Mouse (Mus musculus) limb, embryonic 12.5 days (tissue): ENCODE results near the gene Mtmr10. TPM values are rescaled to one million over a fixed set of nuclear protein-coding genes. Genes with fewer than 3 reads are reported as not detected.

Source experiments
- ATAC-seq: fragments of 200-750 bp; cut with Nextera tagmentation; 2 replicates; pipeline ENCODE4 v1.8.0; 2017; ENCODE audit warnings: low read depth, moderate TSS enrichment; ENCODE audit not compliant: insufficient number of reproducible peaks, insufficient read depth, low FRiP score, low TSS enrichment
- H3K27ac ChIP-seq: fragments of 300-500 bp; sonication (generic); 2 replicates; pipeline ENCODE4 v1.5.1; 2016; ENCODE audit warnings: mild to moderate bottlenecking, moderate library complexity
- H3K27me3 ChIP-seq: fragments of 300-500 bp; sonication (generic); 2 replicates; pipeline ENCODE4 v1.6.1; 2016; ENCODE audit warnings: mild to moderate bottlenecking, moderate library complexity
- H3K36me3 ChIP-seq: fragments of 300-500 bp; sonication (generic); 2 replicates; pipeline ENCODE4 v1.6.1; 2016; ENCODE audit warnings: mild to moderate bottlenecking, moderate library complexity
- H3K4me1 ChIP-seq: fragments of 300-500 bp; sonication (generic); replicated peaks from 2 replicates; pipeline ENCODE4 v1.6.1; 2016
- H3K4me2 ChIP-seq: fragments of 300-500 bp; sonication (generic); 2 replicates; pipeline ENCODE4 v1.6.1; 2016; ENCODE audit warnings: mild to moderate bottlenecking, moderate library complexity
- H3K4me3 ChIP-seq: fragments of 300-500 bp; sonication (generic); replicated peaks from 2 replicates; pipeline ENCODE4 v1.5.1; 2016; ENCODE audit warnings: mild to moderate bottlenecking
- H3K9ac ChIP-seq: fragments of 300-500 bp; sonication (generic); replicated peaks from 2 replicates; pipeline ENCODE4 v1.6.1; 2016; ENCODE audit warnings: mild to moderate bottlenecking, moderate library complexity
- H3K9me3 ChIP-seq: fragments of 300-500 bp; sonication (generic); 2 replicates; pipeline ENCODE4 v1.6.1; 2016; ENCODE audit warnings: mild to moderate bottlenecking, moderate library complexity
- WGBS: fragments of 180-500 bp; shearing (Covaris S2); methylation state at CpG from one replicate; pipeline ENCODE4 v1.1.7; 2016; 5-methylcytosine and 5-hydroxymethylcytosine counted together
- microRNA-seq: library from miRNA; unstranded; fragments of <30 nt; microRNA quantifications from one replicate; pipeline ENCODE4, GENCODE M21; 2017
- polyA plus RNA-seq: library from polyadenylated mRNA; unstranded; fragments of >200 nt; fragmentation: Nextera tagmentation; extraction: Ambion mirVana; gene quantifications from 2 replicates; pipeline ENCODE4 v1.2.1, GENCODE M21; 2016

The Mtmr10 gene
- polyA plus RNA-seq, 1 experiment from 2014 or later, result 13.6 TPM

- 5% methylated on average over 27 of the region's 27 CpGs for WGBS
These were observed 86.5 kb downstream of the Mtmr10 start, which contains the start of gene Fan1 for GRCm38 (mm10) chr7:64373830-64374562. Fan1 (minus strand) TSS chr7:64374095.

More at GRCm38 (mm10) chr7:64373830-64374562, 86.5 kb downstream of the Mtmr10 start, which contains the start of gene Fan1:
- H3K9me3 ChIP-seq, result no peaks in the 10 kb centered on the region
- peak within 1 kb of the TSS; percentile 57 for H3K4me3 ChIP-seq
- peak within 1 kb of the TSS; percentile 65 for H3K4me2 ChIP-seq
- H3K9ac ChIP-seq, result peak within 1 kb of the TSS; percentile 71
- no peaks in the 10 kb centered on the region for H3K27me3 ChIP-seq
- H3K36me3 ChIP-seq, result peaks cover 55% of the 10 kb centered on the region
- peak; percentile 97 for ATAC-seq
- peaks cover 5% of the 10 kb centered on the region for H3K4me1 ChIP-seq
- H3K27ac ChIP-seq, result peak within 1 kb of the TSS; percentile 95

Small RNA genes within 50 kb of the gene (microRNA-seq; reads per million reads assigned to microRNA genes)
- not detected for gene Mir6416

Other genes with a start within 250 kb of the Mtmr10 start
- 0.37 and 0.68 TPM in 2 replicates for gene Trpm1, start 133.8 kb upstream of the Mtmr10 start, polyA plus RNA-seq
- 11.4 and 12.4 TPM in 2 replicates for gene Fan1, start 86.4 kb downstream of the Mtmr10 start, polyA plus RNA-seq
- gene Mphosph10, start 104.6 kb downstream of the Mtmr10 start, polyA plus RNA-seq, result 52.4 and 60.3 TPM in 2 replicates
- 47.0 and 53.2 TPM in 2 replicates for gene Mcee, start 105.0 kb downstream of the Mtmr10 start, polyA plus RNA-seq
- gene Apba2, start 214.1 kb downstream of the Mtmr10 start, polyA plus RNA-seq, result 6.8 and 7.6 TPM in 2 replicates